7 mouse cellular contexts compared by ENCODE assay signal in genomic region chr11:22671791-22672490, GRCm38 (mm10).
DNase-seq lines count a peak whose midpoint lies in the region; ATAC-seq lines count a peak whose summit lies in the region.

No protein-coding gene starts in this region.

- intact Hi-C loops in left cerebral cortex, postnatal 14 days (cut with DNase I) = no loop called here

- H3K4me1 ChIP-seq in embryonic facial prominence, embryonic 15.5 days = no peaks in the 10 kb centered on the region

- no peaks in the 10 kb centered on the region for H3K36me3 ChIP-seq in embryonic facial prominence, embryonic 15.5 days

- peak; percentile 79 for ATAC-seq in embryonic facial prominence, embryonic 15.5 days (ENCODE audit: insufficient number of reproducible peaks, low FRiP score, low TSS enrichment, low read depth)
- ATAC-seq in activated CD4-positive, CD25-positive, alpha-beta regulatory T cell, adult 4 months = no peak

- H3K9ac ChIP-seq in embryonic facial prominence, embryonic 15.5 days = no peak overlapping the region

- WGBS in embryonic facial prominence, embryonic 15.5 days = 49% methylated on average over 5 of the region's 5 CpGs

- no peak overlapping the region for H3K4me2 ChIP-seq in embryonic facial prominence, embryonic 15.5 days (replicated peaks)

- DNase-seq in right cerebral cortex, adult 18-20 months = peak; percentile 47
- DNase-seq in right cerebral cortex, postnatal 4 days = no peak
- peak; percentile 43 to 68 for DNase-seq in left cerebral cortex, postnatal 14 days (ENCODE audit: low spot score in 2 of 2)
- peak; percentile 43 for DNase-seq in right cerebral cortex, postnatal 25 days
- DNase-seq in thymus, postnatal 4 days = no peak

- no peak overlapping the region for H3K4me3 ChIP-seq in embryonic facial prominence, embryonic 15.5 days (replicated peaks)

- H3K27me3 ChIP-seq in embryonic facial prominence, embryonic 15.5 days = no peaks in the 10 kb centered on the region

- H3K9me3 ChIP-seq in embryonic facial prominence, embryonic 15.5 days (replicated peaks) = no peaks in the 10 kb centered on the region

- no peak overlapping the region for H3K27ac ChIP-seq in embryonic facial prominence, embryonic 15.5 days (replicated peaks)

Comparison
In these comparisons a context has a peak if more than half of its experiments do, and no peak if none do; other contexts are left out.
1. DNase-seq: peak in right cerebral cortex, adult 18-20 months (single experiment), left cerebral cortex, postnatal 14 days (2 of 2) and right cerebral cortex, postnatal 25 days (single experiment); none in right cerebral cortex, postnatal 4 days (single experiment) and thymus, postnatal 4 days (single experiment).